Mouse (Mus musculus) spleen, adult 2 months (tissue): Measurements from ENCODE around the gene Tspan10. TPM values are rescaled to one million over a fixed set of nuclear protein-coding genes. Genes with fewer than 3 reads are reported as not detected.

Experiments used
- DNase-seq, 2 experiments: peaks; one replicate each; pipeline versions ENCODE4 v3.0.0 to v3.0.0-alpha.2; 2012 to 2021; ENCODE audit warnings: low spot score in 2 of 2, low read depth in 1 of 2
- H3K27ac ChIP-seq: fragments of 200-500 bp; 2 replicates; pipeline ENCODE4 v1.5.1; 2012; ENCODE audit warnings: low read length, inconsistent platforms; ENCODE audit not compliant: insufficient read depth
- H3K27me3 ChIP-seq: fragments of 200-500 bp; 2 replicates; pipeline ENCODE4 v1.6.1; 2012; ENCODE audit warnings: mild to moderate bottlenecking, moderate library complexity, low read length, inconsistent platforms; ENCODE audit not compliant: control insufficient read depth, insufficient read depth
- H3K36me3 ChIP-seq: fragments of 200-500 bp; 2 replicates; pipeline ENCODE4 v1.6.1; 2012; ENCODE audit warnings: mild to moderate bottlenecking, low read length, inconsistent platforms; ENCODE audit not compliant: control insufficient read depth, insufficient read depth
- H3K4me1 ChIP-seq: fragments of 200-500 bp; 2 replicates; pipeline ENCODE4 v1.6.1; 2011; ENCODE audit warnings: inconsistent platforms; ENCODE audit not compliant: control insufficient read depth, insufficient read depth, insufficient read length
- H3K4me3 ChIP-seq: fragments of 200-500 bp; 2 replicates; pipeline ENCODE4 v1.5.1; 2011; ENCODE audit warnings: mild to moderate bottlenecking, inconsistent platforms; ENCODE audit not compliant: insufficient read depth, insufficient read length; ENCODE audit errors: extremely low read depth
- CTCF ChIP-seq: fragments of 200-500 bp; IDR thresholded peaks from 2 replicates; pipeline ENCODE4 v1.5.1; 2011; ENCODE audit warnings: mild to moderate bottlenecking, inconsistent platforms; ENCODE audit not compliant: insufficient read depth, insufficient read length, insufficient replicate concordance; ENCODE audit errors: extremely low read depth
- POLR2A ChIP-seq: fragments of 200-500 bp; IDR thresholded peaks from 2 replicates; pipeline ENCODE4 v1.6.1; 2011; ENCODE audit warnings: low read depth, low read length, inconsistent platforms
- WGBS: fragments of 180-500 bp; shearing (Covaris S2); methylation state at CpG from one replicate; pipeline ENCODE4 v1.1.7; 2018; 5-methylcytosine and 5-hydroxymethylcytosine counted together
- polyA plus RNA-seq: library from polyadenylated mRNA; depleted of rRNA; stranded (reverse); fragments of >200 nt; gene quantifications from 2 replicates; pipeline ENCODE4 v1.2.3, GENCODE M21; 2012

Gene Tspan10
- polyA plus RNA-seq, 1 experiment = 9.1 TPM

DNA sequence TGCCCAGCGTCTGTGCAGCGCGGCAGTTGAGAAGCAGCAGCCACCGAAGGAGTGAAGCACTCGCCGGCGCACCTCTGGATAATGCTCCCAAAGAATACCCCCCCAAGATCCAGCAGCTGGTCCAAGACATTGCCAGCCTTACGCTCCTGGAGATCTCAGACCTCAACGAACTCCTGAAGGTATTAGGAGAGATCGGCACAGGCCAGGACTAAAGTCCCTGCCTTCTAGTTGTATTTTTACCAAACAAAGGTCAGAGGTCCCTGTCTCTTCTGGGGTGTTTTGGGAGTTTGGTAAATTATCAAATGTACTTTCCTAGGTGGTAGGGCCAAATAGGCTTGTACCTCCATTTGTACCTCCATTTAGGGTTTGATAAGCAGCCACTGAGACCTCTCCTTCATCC is 42.8 kb downstream of the Tspan10 start:
- no peak for DNase-seq
- WGBS = 11% methylated on average over 10 of the region's 10 CpGs
- no peaks in the 10 kb centered on the region for H3K27me3 ChIP-seq
- no peak for TF ChIP-seq CTCF
- no peak for TF ChIP-seq POLR2A
- no peak overlapping the region for H3K27ac ChIP-seq
- H3K4me3 ChIP-seq = peak overlapping the region; percentile 87; the same call in 1 of the 2 replicates
- H3K4me1 ChIP-seq = peaks cover 8% of the 10 kb centered on the region
- H3K36me3 ChIP-seq = peaks cover 26% of the 10 kb centered on the region

DNA sequence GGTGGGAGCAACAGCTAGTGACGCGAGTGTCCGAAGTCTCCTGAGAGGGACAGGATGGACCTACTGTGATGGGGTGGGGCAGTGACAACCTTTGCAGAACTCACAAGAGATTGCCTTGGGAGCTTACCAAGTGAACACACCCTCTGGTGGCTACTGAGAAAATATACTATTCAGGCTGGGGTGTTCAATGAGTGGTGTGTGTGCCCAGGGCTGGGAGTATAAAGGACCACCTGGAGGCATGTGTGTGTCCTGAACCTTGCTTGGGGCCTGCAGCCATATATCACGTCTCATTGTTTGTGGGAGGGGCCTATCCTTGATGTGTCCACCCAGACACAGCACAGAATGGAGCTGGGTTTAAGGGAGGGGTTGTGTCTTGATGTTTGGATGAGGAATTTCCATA is 46.1 kb downstream of the Tspan10 start:
- peaks cover 15% of the 10 kb centered on the region for H3K4me1 ChIP-seq
- no peak overlapping the region for H3K4me3 ChIP-seq
- no peak for DNase-seq
- no peak overlapping the region for H3K27ac ChIP-seq
- TF ChIP-seq POLR2A (no peak), CTCF (no peak)
- 85% methylated on average over 4 of the region's 4 CpGs for WGBS
- H3K36me3 ChIP-seq = peaks cover 14% of the 10 kb centered on the region; the same call in 1 of the 2 replicates
- no peaks in the 10 kb centered on the region for H3K27me3 ChIP-seq

DNA sequence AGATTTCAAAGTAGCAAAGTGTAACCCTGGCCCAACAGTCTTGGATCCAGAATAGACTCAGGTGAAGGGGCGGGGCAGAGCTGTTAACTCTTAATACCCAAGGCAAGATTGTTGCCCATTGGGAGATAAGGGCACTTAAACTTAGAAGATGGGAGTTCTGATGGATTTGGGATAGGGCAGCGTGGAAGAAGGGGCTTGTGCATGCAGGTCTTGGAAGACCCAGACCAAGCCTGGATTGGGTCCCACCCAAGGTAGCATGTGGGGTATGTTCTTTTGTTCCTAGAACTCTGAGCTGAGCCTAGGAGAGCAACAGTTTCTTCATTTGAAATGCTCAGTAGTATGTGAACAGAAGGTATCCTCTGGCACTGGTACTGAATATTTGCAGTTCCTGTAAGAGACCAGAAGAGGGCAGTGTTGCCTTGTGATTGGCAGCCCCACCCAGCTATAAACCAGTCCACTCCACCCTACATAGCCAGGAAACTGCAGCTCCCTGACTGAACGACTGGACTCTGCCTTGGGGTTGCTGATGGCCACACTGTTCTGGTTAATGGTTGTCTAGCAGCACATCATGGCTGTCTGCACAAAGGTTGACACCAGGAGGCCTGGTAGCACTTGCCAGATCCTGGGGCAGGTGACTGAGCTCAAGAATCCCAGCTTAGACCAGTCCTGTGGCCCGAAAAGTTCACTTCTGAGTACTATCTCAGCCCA is 46.8 kb downstream of the Tspan10 start:
- 70% methylated on average over 4 of the region's 4 CpGs for WGBS
- DNase-seq = peak; percentile 56 to 65
- H3K27ac ChIP-seq = no peak overlapping the region
- H3K27me3 ChIP-seq = no peaks in the 10 kb centered on the region
- H3K4me3 ChIP-seq = no peak overlapping the region
- TF ChIP-seq POLR2A (no peak), CTCF (peak; percentile 77; the same call in 1 of the 2 replicates)
- H3K4me1 ChIP-seq = peaks cover 13% of the 10 kb centered on the region
- H3K36me3 ChIP-seq = peaks cover 14% of the 10 kb centered on the region; the same call in 1 of the 2 replicates

DNA sequence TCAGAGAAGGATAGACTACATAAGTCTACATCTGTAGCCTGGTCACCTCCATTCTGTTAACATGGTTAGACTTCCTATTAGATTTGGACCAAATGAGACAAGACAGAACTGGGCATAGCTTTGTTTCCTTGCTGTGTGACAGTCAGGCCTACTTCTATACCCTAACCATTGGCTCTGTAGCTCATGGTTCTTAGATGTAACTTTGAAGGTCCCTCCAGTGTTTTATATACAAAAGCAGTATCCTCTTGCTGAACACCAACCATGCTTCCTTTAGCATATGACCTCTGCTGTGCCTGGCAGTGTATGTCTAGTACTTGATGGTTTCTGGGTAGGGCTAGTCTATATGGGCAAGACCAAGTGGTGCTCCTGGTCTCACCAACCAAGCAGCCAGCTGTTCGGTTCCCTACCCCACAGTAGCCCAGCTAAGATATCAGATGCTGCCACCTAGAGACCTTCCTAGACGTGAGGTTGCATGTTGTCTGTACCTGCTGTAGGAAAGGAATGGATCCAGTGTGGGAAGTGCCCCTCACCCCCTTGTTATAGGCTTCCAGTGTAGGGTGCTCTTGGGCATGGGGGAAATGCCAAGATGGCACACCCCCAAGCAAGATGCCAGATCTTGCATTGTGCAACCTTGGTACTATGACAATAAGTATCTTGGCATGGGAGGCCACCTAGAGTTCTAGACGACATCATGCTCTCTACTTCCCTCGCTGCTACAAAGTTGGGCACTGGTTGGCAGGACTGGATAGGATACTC is 48.0 kb downstream of the Tspan10 start:
- Histone ChIP-seq H3K27ac (no peak overlapping the region), H3K4me1 (peaks cover 12% of the 10 kb centered on the region; the same call in 1 of the 2 replicates), H3K4me3 (no peak overlapping the region), H3K27me3 (no peaks in the 10 kb centered on the region), H3K36me3 (peaks cover 16% of the 10 kb centered on the region; the same call in 1 of the 2 replicates)
- WGBS = 52% methylated on average over 4 of the region's 4 CpGs
- DNase-seq = no peak
- no peak for TF ChIP-seq POLR2A
- no peak for TF ChIP-seq CTCF

DNA sequence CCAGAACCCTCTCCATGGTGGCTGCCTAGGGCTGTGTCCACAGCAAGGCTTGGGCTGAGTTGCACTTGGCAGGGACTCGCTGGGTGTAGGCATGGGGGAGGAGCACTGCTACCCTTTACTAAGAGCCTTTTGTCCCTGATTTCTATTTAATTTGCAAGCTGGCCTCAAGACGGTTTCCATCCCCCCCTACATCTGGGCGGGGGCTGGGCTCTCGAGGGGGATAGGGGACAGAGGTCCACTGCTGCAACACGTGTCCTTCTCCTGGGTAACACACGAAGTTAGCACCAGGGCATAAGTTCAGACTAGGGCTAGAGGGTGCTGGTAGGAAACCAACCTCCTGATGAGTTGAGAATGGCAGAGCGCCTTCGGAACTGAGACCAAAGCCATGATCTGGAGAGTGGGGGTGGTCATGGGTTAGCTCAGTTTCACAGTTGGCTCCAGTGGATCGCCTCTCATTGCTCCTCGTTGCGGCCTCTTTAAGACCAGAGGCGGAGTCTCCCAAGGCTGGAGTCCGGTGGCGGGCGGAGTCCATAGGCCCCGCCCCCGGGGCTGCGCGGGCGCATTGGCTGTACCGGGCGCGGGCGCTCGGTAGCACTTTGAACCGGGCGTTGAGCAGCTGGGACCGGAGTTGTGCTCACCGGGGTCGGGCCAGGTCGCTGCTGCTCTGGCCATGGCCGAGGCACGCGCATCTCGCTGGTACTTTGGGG is 49.0 kb downstream of the Tspan10 start, which contains the start of gene Slc25a10:
Gene Slc25a10 (plus strand): TSS at position 524 of the 707 bp plus-strand sequence.
- Histone ChIP-seq H3K4me3 (peak within 1 kb of the TSS; percentile 73), H3K27ac (peak within 1 kb of the TSS; percentile 10; the same call in 1 of the 2 replicates), H3K4me1 (peaks cover 10% of the 10 kb centered on the region; the same call in 1 of the 2 replicates), H3K27me3 (no peaks in the 10 kb centered on the region), H3K36me3 (peaks cover 16% of the 10 kb centered on the region; the same call in 1 of the 2 replicates)
- 1% methylated on average over 35 of the region's 35 CpGs for WGBS
- DNase-seq = peak in 1 of 2 experiments; percentile 79
- no peak for TF ChIP-seq CTCF
- no peak for TF ChIP-seq POLR2A
